Mouse (Mus musculus): ENCODE data around the gene Ntpcr. TPM values are rescaled to one million over a fixed set of nuclear protein-coding genes. Genes with fewer than 3 reads are reported as not detected.

Gene Ntpcr
- polyA plus RNA-seq, 1 experiment: 27.9 TPM

DNA sequence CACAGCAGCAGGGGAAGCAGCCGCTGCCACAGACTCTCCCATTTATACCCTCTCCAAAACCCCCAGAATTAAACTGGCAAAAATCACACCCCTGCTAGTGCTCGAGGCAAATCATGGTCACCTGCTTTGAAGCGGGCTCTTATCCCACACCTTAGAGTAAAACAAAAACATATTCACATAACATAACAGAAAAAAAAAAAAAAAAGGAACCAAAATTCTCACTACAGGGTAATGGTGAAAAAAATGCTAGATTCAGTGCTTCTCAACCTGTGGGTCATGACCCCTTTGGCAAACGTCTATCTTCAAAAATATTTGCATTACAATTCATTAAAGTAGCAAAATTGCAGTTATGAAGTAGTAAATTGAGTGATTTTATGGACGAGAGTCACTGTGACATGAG lies 2.8 kb upstream of the Ntpcr start:
- TF ChIP-seq CTCF (IDR thresholded peaks at IDR 0.05; ENCODE audit: borderline replicate concordance, extremely low read depth, insufficient read depth, insufficient read length) (no peak), POLR2A (IDR thresholded peaks at IDR 0.05; ENCODE audit: borderline replicate concordance, extremely low read depth, insufficient read depth, insufficient read length, poor library complexity, severe bottlenecking) (no peak)

DNA sequence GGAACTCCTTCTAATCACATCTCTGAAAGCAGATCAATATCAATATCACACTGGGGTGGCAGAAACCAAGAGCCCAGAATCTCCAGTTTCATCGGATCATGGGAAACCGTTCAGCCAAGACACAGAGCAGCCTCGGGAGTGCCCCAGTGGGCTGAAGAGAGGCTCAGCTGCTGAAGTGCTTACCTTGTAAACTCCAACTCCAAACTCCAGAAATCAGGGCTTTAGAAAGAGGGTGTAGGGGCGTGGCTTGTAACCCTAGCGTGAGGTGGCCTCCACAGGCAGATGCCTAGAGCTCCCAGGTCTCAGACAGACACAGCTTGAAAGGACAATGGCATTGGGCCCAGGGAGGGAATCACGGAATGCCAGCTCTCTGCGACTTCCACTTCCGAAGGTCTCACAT lies 2.0 kb upstream of the Ntpcr start:
- DNase-seq (ENCODE audit: low read depth): no peak
- TF ChIP-seq CTCF (IDR thresholded peaks at IDR 0.05; ENCODE audit: borderline replicate concordance, extremely low read depth, insufficient read depth, insufficient read length) (no peak), POLR2A (IDR thresholded peaks at IDR 0.05; ENCODE audit: borderline replicate concordance, extremely low read depth, insufficient read depth, insufficient read length, poor library complexity, severe bottlenecking) (no peak)

More for the DNA sequence above, 2.8 kb upstream of the Ntpcr start:
- DNase-seq (ENCODE audit: low read depth): no peak

DNA sequence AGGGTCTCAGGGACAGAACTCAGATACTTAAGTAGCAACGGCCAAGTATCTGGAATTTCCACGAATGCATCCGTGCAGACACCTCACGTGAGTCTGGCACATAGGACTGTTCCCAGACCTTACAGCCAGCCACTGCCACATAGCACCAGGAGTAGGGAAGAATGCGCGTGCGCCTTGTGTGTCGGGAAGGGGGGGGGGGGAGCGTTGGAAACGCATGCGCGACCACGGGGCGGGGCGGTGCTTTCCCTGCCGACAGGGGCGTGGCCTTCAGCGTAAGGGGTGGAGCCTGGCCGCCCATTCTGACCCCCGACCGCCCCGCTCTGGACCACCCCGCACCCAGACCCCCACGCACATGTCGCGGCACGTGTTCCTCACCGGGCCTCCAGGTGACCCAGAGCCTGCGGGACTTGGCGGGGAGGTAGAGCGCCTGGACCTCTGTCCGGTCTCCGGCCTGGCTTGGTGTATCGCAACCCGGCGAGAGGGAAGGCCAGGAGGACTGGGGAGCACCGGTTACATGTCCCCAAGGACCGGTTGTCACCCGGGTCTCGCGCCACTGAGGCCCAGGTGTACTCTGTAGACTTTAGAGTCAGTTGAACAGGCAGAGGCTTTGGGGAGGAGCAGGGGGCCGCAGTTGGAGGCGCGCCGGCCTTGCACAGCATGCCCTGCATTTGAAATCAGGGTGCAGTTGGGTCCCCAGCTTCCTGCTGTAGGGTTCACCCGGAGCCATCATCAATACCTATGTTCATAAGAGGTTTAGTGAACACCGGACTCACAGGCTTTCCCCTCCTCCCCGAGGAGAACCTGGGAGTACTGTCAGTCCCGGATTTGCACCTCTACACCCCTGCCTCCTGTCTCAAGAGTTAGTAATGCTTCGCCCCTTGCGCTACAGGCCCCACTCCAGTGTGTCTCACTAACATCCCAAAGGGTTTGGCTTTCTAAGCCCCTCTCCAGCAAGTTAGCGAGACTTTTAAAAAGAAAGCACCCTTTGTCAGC lies 4.5 kb downstream of the Ntpcr start:
- no peak for TF ChIP-seq CTCF (IDR thresholded peaks at IDR 0.05; ENCODE audit: borderline replicate concordance, extremely low read depth, insufficient read depth, insufficient read length)
- TF ChIP-seq POLR2A (IDR thresholded peaks at IDR 0.05; ENCODE audit: borderline replicate concordance, extremely low read depth, insufficient read depth, insufficient read length, poor library complexity, severe bottlenecking): peak; percentile 40; the same call in 1 of the 2 replicates
- peak; percentile 96 for DNase-seq (ENCODE audit: low read depth)

DNA sequence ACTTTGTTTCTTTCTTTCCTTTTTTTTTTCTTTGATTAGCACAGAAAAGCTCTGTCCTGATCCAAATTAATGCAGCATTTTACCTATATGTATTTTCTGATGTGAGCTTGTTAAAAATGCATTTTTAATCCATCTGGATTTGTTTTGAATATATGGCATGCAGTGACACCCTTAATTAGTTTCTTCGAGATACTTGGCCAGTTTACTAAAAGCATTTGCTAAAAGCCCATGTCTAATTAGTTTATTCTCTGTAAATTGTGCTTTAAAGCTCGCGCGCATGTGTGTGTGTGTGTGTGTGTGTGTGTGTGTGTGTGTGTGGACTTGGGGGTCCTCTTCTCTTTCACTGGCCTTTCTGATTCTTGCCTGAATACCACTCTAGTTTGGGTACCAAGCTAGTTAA lies 9.2 kb downstream of the Ntpcr start:
- peak; percentile 55 for DNase-seq (ENCODE audit: low read depth)
- TF ChIP-seq CTCF (IDR thresholded peaks at IDR 0.05; ENCODE audit: borderline replicate concordance, extremely low read depth, insufficient read depth, insufficient read length) (no peak), POLR2A (IDR thresholded peaks at IDR 0.05; ENCODE audit: borderline replicate concordance, extremely low read depth, insufficient read depth, insufficient read length, poor library complexity, severe bottlenecking) (no peak)

DNA sequence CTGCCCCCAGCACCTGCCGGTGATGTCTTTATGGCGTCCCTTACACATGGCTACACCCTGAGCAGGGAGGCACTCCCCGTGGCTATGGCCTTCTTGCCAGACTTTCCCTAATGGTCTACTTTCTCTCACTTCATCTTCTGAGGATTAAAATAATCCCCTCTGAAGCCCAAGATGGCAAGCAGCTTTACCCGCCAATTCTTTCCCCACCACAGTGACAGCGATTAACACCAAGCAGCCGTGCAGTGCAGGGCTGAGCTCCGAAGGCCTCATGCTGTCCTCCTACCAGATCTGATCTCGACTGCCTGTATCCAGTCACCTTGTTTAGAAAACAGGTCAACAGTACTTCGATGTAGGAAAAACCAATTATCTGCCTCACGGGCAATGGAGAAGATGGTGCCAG lies 10.9 kb downstream of the Ntpcr start:
- no peak for DNase-seq (ENCODE audit: low read depth)
- TF ChIP-seq CTCF (IDR thresholded peaks at IDR 0.05; ENCODE audit: borderline replicate concordance, extremely low read depth, insufficient read depth, insufficient read length): no peak

DNA sequence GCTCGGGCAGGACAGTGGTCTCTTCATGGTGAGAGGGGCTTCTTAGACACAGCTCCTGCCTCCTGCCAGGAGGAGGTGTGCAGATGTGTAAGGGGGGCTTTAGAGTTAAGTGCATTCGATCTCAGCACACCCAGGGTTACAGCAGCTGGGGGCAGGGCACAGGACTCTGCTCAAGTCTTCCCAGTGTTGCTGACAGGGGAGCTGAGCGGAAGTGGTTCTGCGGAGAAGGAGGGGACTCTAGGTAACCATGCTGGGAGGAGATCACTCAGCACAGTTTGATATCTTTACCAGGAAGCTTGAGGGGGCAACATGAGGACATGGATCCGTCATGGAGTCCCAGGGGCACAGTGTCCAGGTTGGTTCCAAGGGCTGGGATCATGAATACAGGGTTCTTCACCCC lies 11.6 kb downstream of the Ntpcr start:
- DNase-seq (ENCODE audit: low read depth): no peak

DNA sequence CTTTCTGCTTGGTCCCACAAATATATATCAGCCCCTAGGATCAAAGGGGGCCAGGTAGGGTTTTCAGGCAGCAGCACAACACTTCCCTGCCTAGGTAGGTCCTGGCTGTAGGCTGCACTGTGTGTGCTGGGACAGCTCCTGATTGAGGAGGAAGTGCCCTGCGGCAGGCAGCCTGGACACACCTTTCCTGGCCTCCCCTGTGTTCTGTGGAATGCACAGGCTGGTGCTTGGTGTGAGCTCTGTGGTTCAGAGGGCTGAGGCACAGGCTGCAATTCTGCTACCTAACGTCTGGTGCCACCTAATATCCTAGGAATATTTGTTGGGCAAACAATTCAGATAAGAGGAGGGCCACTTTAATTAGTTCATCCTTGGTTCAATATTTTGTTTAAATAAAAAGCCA lies 12.1 kb downstream of the Ntpcr start:
- DNase-seq (ENCODE audit: low read depth): no peak
- TF ChIP-seq POLR2A (IDR thresholded peaks at IDR 0.05; ENCODE audit: borderline replicate concordance, extremely low read depth, insufficient read depth, insufficient read length, poor library complexity, severe bottlenecking) (no peak), CTCF (IDR thresholded peaks at IDR 0.05; ENCODE audit: borderline replicate concordance, extremely low read depth, insufficient read depth, insufficient read length) (no peak)

More for the DNA sequence above, 11.6 kb downstream of the Ntpcr start:
- TF ChIP-seq CTCF (IDR thresholded peaks at IDR 0.05; ENCODE audit: borderline replicate concordance, extremely low read depth, insufficient read depth, insufficient read length): no peak
- TF ChIP-seq POLR2A (IDR thresholded peaks at IDR 0.05; ENCODE audit: borderline replicate concordance, extremely low read depth, insufficient read depth, insufficient read length, poor library complexity, severe bottlenecking): no peak

DNA sequence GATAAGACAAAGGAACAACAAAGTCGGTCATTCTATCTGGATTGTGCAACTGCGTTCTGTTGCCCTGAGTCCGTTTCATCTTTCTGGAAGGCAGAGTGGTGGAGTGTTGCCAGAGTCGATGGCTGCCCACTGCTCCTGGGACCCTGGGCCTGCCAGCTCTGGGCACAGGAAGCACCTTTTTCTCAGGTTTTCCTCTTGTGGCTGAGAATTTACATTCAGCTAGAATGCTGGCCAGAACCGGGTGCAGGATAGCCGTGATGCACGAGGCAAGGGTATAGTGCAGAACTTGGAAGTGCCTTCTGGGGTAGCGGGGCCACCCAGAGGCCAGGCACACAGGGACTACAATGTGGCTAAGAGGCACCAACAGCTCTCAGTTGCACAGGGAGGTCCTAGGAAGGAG lies 12.6 kb downstream of the Ntpcr start:
- TF ChIP-seq POLR2A (IDR thresholded peaks at IDR 0.05; ENCODE audit: borderline replicate concordance, extremely low read depth, insufficient read depth, insufficient read length, poor library complexity, severe bottlenecking) (no peak), CTCF (IDR thresholded peaks at IDR 0.05; ENCODE audit: borderline replicate concordance, extremely low read depth, insufficient read depth, insufficient read length) (no peak)
- no peak for DNase-seq (ENCODE audit: low read depth)

DNA sequence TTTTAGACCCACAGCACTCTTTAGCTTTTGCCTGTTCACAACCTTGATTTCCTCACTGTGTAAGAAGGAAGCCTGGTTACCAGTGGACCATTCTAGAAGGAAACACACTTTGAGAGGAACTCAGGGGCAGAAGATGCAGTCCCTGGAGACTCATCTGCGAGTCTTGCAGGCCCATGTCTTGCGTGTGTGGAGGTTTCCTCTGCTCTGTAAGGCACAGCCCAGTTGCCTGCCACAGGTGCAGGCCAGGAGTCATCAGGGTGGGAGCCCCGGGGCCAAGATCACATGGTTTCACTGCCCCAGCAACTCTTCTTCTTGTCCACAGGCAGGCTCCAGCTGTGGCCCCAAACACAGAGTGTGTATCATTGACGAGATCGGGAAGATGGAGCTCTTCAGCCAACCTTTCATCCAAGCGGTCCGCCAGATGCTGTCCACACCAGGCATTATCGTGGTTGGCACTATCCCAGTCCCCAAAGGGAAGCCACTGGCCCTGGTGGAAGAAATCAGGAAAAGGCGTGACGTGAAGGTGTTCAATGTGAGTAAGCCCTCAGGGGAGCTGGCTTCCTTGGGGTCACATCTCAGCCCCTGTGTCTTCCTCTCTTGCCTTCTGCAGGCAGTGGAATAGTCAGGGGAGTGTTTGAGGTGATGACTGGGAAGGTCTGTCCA lies 15.3 kb downstream of the Ntpcr start:
- no peak for DNase-seq (ENCODE audit: low read depth)
- no peak for TF ChIP-seq POLR2A (IDR thresholded peaks at IDR 0.05; ENCODE audit: borderline replicate concordance, extremely low read depth, insufficient read depth, insufficient read length, poor library complexity, severe bottlenecking)

DNA sequence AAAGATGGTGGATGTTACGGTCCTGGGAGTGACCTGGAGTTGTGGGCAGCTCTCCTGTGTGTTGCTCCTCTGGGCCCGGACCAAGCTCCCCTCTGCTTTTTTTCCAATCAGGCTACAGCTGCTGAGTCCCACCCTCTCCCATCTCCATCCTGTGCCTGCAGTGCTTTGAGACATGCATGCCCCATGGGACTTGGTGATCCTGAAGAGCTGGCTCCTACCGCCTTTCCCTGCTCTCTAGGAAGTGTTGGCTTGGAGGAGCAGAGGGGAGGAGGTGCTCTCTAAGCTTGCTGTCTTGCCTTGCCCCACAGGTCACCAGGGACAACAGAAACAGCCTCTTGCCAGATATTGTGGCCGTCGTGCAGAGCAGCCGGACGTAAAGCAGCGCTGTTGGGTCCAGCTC lies 17.6 kb downstream of the Ntpcr start:
- no peak for DNase-seq (ENCODE audit: low read depth)
- TF ChIP-seq CTCF (IDR thresholded peaks at IDR 0.05; ENCODE audit: borderline replicate concordance, extremely low read depth, insufficient read depth, insufficient read length) (no peak), POLR2A (IDR thresholded peaks at IDR 0.05; ENCODE audit: borderline replicate concordance, extremely low read depth, insufficient read depth, insufficient read length, poor library complexity, severe bottlenecking) (no peak)

DNA sequence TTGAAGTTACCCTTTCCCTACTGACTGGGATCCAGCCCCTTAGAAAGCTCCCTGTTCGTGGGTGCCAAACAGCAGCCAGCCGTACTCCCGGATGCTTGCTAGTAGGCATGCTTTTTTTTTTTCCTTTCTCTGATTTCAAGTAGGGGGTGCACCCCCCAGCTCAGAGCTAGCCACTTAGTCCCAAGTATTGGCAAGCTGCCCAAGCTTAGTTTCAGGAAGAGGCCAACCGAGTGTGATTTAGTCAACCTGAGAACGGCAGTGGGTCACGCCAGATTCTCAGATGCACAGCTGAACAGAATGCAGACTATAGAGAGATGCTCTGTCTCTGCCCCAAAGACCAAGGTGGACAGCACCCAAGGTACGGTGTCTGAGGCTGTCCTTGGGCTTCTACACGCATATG lies 21.1 kb downstream of the Ntpcr start:
- TF ChIP-seq CTCF (IDR thresholded peaks at IDR 0.05; ENCODE audit: borderline replicate concordance, extremely low read depth, insufficient read depth, insufficient read length) (no peak), POLR2A (IDR thresholded peaks at IDR 0.05; ENCODE audit: borderline replicate concordance, extremely low read depth, insufficient read depth, insufficient read length, poor library complexity, severe bottlenecking) (no peak)
- peak; percentile 57 for DNase-seq (ENCODE audit: low read depth)

DNA sequence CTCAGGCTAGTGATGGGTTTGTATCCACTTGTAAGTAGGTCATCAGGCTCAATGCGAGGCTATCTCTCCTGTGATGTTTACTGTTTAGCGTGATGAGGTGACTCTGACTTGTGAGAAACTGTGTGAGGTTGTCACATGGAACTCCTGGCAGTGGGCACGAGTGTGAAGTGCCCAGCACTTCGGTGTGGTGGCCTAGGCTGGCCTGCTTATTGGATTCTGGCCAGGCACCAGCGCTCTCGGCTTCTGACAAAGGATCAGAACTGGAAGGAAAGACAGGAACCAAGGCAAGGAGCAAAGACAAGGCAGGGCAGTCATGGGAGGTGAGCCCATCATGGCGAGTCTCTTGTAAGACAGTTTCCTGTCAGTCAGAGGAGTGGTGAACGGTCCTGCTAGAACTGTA lies 26.1 kb downstream of the Ntpcr start:
- TF ChIP-seq CTCF (IDR thresholded peaks at IDR 0.05; ENCODE audit: borderline replicate concordance, extremely low read depth, insufficient read depth, insufficient read length) (no peak), POLR2A (IDR thresholded peaks at IDR 0.05; ENCODE audit: borderline replicate concordance, extremely low read depth, insufficient read depth, insufficient read length, poor library complexity, severe bottlenecking) (no peak)
- DNase-seq (ENCODE audit: low read depth): peak; percentile 55

Measured in brain, embryonic 14.5 days (tissue).